Comparison of ENCODE assay signal across 15 mouse cellular contexts in genomic region chr3:131802841-131803240, GRCm38 (mm10).
DNase-seq lines count a peak whose midpoint lies in the region; ATAC-seq and TF ChIP-seq lines count a peak whose summit lies in the region.
"Had no signal": no experiment of that assay in that cellular context is flagged by ENCODE, and none has a peak within 500 bp of the region (broad histone marks: within the 10 kb centered on the region; RNA-seq: fewer than 3 reads in every experiment).

No protein-coding gene starts in this region.

- no peaks in the 10 kb centered on the region for H3K4me1 ChIP-seq in lung, adult 2 months (ENCODE audit: control insufficient read depth, insufficient read depth, low read length)
- H3K4me1 ChIP-seq in kidney, postnatal 0 days (replicated peaks; ENCODE audit: insufficient read depth, low read length): no peaks in the 10 kb centered on the region
- H3K4me1 ChIP-seq: forebrain, embryonic 12.5 days; limb, embryonic 12.5 days; lung, embryonic 15.5 days; neural tube, embryonic 12.5 days had no signal

- no peak for ATAC-seq in kidney, postnatal 0 days (replicated peaks; ENCODE audit: low FRiP score, low read depth)
- no peak for ATAC-seq in cerebellum, adult (ENCODE audit: insufficient number of reproducible peaks, low FRiP score, low TSS enrichment)

- no peaks in the 10 kb centered on the region for H3K27me3 ChIP-seq in kidney, postnatal 0 days (ENCODE audit: insufficient read depth, low read length)
- H3K27me3 ChIP-seq: forebrain, embryonic 12.5 days; limb, embryonic 12.5 days; lung, embryonic 15.5 days; neural tube, embryonic 12.5 days had no signal

- no peak for TF ChIP-seq POLR2A in lung, adult 2 months (IDR thresholded peaks at IDR 0.05; ENCODE audit: borderline replicate concordance, extremely low read depth, low read depth, low read length)

- no peak overlapping the region for H3K4me2 ChIP-seq in kidney, postnatal 0 days (ENCODE audit: low read length)
- H3K4me2 ChIP-seq: forebrain, embryonic 12.5 days; limb, embryonic 12.5 days; lung, embryonic 15.5 days; neural tube, embryonic 12.5 days had no signal

- no peak overlapping the region for H3K4me3 ChIP-seq in lung, adult 2 months (replicated peaks; ENCODE audit: extremely low read depth, low read depth, low read length)
- H3K4me3 ChIP-seq in kidney, postnatal 0 days (replicated peaks; ENCODE audit: low read depth, low read length): no peak overlapping the region
- H3K4me3 ChIP-seq: forebrain, embryonic 12.5 days; limb, embryonic 12.5 days; lung, embryonic 15.5 days; neural tube, embryonic 12.5 days had no signal

- WGBS in lung, adult 2 months: 31% methylated on average over 7 of the region's 7 CpGs
- 53% methylated on average over 7 of the region's 7 CpGs for WGBS in kidney, postnatal 0 days

- TF ChIP-seq CTCF in lung, adult 2 months (IDR thresholded peaks at IDR 0.05; ENCODE audit: insufficient read depth, low read length): no peak
- no peak for TF ChIP-seq CTCF in kidney, postnatal 0 days (IDR thresholded peaks at IDR 0.05; ENCODE audit: low read depth)

- no peaks in the 10 kb centered on the region for H3K36me3 ChIP-seq in kidney, postnatal 0 days (ENCODE audit: insufficient read depth, low read length)
- H3K36me3 ChIP-seq: forebrain, embryonic 12.5 days; limb, embryonic 12.5 days; lung, embryonic 15.5 days; neural tube, embryonic 12.5 days had no signal

- peak; percentile 11 to 46 for DNase-seq in lung, adult 18-20 months
- DNase-seq in lung, adult 2 months: no peak
- DNase-seq in adrenal gland, adult 8-10 months: peak; percentile 72
- DNase-seq in kidney, postnatal 0 days (ENCODE audit: low spot score): peak; percentile 62
- peak; percentile 6 to 27 for DNase-seq in lung, postnatal 4 days
- no peak for DNase-seq in cerebellum, postnatal 14 days
- DNase-seq: cerebellum, adult 8-10 months; layer of hippocampus, postnatal 36 days; midbrain, embryonic 14.5 days; thymus, adult 18-20 months had no signal

- H3K9me3 ChIP-seq in kidney, postnatal 0 days (replicated peaks; ENCODE audit: low read length): no peaks in the 10 kb centered on the region
- H3K9me3 ChIP-seq: forebrain, embryonic 12.5 days; limb, embryonic 12.5 days; lung, embryonic 15.5 days; neural tube, embryonic 12.5 days had no signal

- H3K27ac ChIP-seq in kidney, postnatal 0 days: no peak overlapping the region
- H3K27ac ChIP-seq: forebrain, embryonic 12.5 days; limb, embryonic 12.5 days; lung, embryonic 15.5 days; neural tube, embryonic 12.5 days had no signal

- no peak overlapping the region for H3K9ac ChIP-seq in kidney, postnatal 0 days (ENCODE audit: low read depth, low read length)
- H3K9ac ChIP-seq: forebrain, embryonic 12.5 days; limb, embryonic 12.5 days; lung, embryonic 15.5 days; neural tube, embryonic 12.5 days had no signal

Comparison
In these comparisons a context has a peak if more than half of its experiments do, and no peak if none do; other contexts are left out.
1. DNase-seq: peak in lung, adult 18-20 months (2 of 2), adrenal gland, adult 8-10 months (single experiment), kidney, postnatal 0 days (single experiment) and lung, postnatal 4 days (2 of 2); none in lung, adult 2 months (single experiment) and cerebellum, postnatal 14 days (0 of 2).